Mouse (Mus musculus) urinary bladder, postnatal 36 days (tissue): ENCODE measurements around the gene Mpnd.
A peak's percentile ranks its signal among the peaks of the same experiment; 100 is the strongest.

Experiments
- DNase-seq, 2 experiments: peaks; one replicate each; pipeline ENCODE4 v3.0.0; 2022; ENCODE audit warnings: low spot score in 2 of 2, mixed read lengths in 1 of 2

Gene Mpnd

DNA sequence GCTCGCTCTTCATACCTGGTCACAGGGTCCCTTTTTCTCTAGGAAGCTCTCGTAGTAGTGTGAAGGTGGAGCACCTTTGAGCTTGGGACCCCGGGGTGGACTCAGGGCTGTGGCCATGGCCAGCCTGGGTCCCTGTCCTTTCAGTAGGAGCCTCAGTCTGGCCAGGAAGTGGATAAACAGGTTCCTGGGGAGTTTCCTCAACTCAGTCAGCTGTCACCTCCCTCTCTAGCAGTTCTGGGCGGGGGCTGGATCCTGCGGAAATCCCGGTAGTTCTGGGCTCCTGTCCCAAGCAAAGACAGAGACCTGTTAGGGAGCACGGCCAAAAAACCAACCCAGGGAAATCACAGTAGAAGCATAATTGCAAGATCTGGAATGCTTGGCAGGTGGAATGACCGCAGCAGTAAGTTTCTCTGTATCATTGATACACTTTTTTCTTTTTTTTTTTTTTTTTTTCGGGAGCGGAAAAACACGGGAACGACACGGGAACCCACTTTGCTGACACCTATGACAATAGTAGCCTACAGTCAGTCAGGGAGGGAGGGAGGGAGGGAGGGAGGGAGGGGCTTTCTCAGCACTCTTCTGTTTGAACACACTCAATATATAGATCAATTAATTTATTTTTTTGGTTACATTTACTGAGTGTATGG, at the start of gene Mpnd, which contains the start of gene Stap2:
Gene Mpnd (plus strand): TSS at position 297 of the 647 bp plus-strand sequence.
Gene Stap2 (minus strand): TSS at position 170 of the 647 bp plus-strand sequence.
- peak; percentile 53 to 58 for DNase-seq

DNA sequence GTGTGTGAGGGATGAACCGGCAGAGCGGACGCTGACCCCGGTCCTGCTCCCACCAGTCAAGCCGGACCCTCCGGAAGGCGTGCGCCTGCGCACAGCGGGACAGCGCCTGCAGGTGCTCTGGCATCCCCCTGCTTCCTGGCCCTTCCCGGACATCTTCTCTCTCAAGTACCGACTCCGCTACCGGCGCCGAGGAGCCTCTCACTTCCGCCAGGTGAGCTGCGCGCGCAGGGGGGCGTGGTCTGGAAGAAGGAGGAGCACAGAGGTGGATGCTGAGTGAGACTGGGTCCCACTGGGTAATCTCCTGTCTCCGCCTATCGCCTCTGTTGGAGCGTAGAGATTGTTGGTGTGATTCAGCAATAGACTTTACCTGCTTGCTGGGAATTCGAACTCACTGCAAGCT, 49.4 kb upstream of the Mpnd start:
- DNase-seq, result peak; percentile 71 to 80

DNA sequence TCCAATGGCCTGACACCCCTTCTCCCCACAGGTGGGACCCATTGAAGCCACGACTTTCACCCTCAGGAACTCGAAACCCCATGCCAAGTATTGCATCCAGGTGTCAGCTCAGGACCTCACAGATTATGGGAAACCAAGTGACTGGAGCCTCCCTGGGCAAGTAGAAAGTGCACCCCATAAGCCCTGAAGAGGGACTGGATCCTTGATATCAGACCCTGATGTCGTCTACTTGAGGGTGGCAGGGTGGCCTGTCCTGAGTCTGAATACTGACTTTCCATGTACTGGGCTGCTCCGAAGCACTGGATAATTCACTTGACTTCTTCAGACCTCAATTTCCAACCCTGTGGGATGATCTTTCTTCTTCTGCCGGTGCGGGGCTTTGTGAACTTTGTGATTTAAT, 48.9 kb upstream of the Mpnd start:
- no peak for DNase-seq

DNA sequence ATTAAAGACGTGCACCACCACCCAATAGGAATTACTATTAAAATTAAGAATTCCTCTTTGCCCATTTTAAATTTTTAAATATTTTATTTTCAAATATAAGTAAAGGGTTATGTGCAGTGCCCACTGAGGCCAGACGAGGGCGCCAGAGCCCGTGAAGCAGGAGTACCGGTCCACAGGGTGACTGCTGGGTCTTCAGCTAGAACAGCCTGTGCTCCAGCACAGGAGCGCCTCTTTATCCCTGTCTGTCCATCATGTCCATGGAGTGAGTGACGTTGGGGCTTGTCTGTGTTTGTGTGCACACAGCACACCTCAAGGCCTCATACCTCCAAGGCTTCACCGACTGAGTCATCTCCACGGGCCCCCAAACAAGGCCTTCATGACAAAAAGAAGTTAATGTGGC, 48.3 kb upstream of the Mpnd start:
- DNase-seq, result peak; percentile 55 to 67

DNA sequence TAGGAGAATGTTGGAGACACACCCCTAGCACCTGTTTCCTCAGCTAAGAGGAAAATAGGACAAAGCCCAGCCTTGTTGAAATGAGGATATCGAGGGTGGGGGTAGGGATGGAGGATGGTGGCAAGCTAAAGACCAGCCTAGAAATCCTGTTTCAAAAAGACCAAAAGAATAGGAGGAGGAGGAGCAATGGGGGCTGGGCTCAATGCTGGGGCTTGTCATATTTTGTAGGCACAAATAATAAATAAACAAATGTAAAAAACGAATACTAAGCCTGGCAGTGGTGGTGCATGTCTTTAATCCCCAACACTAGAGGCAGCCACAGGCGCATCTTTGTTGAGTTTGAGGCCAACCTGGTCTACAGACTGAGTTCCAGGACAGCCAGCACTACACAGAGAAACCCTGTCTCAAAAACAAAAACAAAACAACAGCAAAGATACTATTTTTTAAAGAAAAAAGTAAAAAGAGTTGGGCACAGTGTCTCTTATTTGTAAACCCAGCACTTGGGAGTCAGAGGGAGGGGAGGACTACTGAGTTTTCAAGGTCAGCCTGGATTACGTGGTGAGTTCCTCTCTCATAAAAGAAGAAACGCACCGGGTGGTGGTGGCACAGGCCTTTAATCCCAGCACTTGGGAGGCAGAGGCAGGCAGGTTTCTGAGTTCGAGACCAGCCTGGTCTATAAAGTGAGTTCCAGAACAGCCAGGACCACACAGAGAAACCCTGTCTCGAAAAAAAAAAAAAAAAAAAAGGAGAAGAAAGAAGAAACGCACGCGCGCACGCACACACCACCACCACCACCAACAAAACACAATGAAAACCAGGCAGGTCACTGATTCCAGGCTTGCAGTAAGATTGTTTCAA, 47.6 kb upstream of the Mpnd start:
- no peak for DNase-seq

DNA sequence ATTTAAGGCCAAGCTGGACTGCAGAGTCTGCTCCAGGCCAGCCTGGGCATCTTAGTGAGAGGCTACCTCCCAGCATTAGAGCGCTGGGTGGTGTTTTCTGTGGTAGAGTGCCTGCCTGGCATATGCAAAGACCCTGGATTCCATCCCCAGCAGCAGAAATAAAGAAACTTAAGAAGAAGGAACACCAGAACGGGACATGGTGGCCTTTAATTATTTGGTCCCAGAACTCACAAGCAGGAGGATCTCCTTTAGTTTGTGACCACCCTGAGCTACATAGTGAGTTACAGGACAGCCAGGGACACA, 47.0 kb upstream of the Mpnd start:
- no peak for DNase-seq

DNA sequence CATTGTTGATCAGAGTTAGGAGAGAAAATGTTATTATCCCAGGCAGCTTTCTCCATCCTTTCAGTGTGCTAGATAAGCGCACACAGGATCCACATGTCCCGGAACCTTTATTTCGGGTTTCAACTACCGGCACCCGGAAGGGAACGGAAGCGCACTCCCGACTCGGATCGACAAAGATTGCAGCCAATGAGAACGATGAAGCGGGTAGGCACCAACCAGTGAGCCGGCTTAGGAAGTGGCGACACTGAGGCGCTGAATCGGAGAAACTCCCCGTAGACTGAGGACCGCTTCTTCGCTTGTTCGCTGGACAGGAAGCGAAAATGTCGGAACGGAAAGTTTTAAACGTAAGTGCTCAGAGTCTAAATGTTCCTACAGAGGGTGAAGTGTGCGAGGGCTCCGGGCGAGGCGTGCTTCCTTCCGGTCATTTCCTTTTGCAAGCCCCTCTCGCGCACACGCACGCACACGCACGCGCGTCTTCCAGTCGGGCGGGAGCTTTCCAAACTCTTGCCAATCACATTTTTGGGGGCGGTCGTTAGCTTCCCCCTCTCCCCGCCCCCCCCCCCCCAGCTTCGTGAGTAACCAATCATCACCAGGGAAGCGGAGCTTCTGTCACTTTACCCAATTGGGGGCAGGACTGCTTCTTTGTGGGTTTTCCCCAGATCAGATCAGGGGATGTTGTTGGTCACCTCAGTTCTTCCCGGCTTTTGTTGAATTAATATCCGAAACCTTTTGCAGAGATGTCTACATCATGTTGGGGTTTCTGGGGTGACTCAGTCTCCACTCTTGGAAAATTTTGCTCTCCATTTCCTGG, 46.4 kb upstream of the Mpnd start, which contains the start of gene Yju2:
Gene Yju2 (plus strand): TSS at position 182 of the 811 bp plus-strand sequence.
- DNase-seq, result peak; percentile 90 to 91

DNA sequence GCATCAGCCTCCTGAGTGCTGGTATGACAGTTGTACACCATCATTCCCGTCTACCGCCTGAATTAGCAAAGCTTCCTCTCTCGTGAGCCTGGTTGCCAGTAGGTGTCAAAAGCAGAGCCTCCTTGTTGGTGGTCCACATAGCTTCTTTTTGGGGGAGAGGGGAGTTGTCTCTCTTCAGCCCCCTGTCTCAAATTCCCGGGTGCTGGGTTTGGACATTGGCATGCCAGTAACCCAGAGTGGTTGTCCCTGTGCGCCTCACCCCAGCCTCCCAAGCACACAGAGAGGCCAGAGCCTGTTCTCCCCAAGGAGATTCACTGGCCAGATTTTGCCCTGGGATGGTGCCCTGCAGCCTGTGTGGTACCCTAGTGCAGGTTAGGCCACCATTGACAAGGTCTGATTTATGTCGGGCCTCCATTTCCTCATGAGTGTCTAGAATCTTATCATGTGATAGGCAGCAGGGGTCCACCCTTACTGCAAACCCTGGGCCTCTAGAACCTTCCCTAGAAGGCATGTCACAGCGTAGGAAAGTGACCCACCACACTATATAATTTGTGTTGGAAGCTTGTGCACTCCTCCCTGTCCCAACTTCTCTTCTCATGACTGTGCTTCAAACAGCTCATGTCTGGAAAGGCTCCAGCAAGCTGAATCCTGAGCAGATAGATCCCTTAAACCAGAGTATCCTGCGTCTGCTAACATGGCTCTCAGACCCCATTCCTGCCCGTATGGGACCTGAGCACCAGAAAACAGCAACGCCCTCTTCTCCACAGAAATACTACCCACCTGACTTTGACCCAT, 45.4 kb upstream of the Mpnd start:
- no peak for DNase-seq

DNA sequence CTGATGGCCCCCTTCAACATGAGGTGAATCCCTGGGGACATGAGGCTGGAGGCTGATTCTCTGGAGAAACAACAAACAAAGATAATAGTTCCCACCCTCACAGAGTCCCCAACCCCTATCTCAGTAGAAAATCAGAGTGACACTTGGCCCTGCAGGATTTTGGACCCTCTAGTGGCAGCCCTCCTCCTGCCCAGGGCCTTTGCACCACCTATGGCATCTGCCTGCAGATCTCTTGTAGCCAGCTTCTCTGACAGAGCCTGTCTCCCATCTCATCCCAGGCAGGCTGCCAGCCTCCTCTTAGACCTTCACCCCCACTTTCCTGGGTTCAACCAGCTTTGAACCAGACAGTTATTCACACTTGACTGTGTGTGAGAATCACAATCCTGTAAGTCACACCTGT, 44.7 kb upstream of the Mpnd start:
- no peak for DNase-seq

DNA sequence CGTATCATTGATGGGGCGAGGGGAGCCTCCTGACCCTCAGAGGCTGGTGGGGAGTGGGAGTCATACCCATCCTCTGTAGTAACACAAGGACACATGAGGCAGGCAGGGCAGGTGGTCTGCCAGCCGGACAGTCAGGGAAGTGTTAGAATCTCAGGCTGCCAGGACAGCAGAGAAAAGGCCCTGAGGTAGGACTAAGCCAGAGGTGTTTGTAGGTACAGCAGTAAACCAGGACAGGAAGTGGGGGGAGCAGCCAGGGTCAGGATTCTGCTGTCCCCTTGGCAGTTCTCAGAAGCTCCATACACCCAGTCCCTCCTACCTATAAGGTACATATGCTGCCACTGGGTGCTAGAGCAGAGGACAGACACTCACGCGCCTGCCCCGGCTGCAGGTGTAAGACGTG, 43.9 kb upstream of the Mpnd start:
- DNase-seq, result no peak

DNA sequence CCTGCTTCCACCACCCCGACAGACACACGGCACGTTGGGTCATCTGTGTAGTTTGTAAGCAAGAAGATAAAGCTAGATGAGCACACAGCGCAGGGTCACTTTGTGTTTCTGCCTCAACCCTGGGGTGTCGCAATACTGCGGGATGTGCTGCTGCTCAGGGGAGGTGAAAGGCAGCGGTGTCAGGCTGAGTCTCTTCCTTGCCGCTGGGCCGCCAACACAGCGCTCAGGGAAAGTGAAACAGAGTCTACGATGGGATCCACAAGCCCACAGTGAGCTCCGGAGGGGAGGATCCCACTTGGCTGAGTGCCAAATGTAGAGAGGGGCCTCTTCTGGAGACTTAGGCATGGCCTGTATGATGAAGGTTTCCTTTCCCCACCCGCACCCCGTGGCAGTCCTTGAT, 42.3 kb upstream of the Mpnd start:
- no peak for DNase-seq

DNA sequence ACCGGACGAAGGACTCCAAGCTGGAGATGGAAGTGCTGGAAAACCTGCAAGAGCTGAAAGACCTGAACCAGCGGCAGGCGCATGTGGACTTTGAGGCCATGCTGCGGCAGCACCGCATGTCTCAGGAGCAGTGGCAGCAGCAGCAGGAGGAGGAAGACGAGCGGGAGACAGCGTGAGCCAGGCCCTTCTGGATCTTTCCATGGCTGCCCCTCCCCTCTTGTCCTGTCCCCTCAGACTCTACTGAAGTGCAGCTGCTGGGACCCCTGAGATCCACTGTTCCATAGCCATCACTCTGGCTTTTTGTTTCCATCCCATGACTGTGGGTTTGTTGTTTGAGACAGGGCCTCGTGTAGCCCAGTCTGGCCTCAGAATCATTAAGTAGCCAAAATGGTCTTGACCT, 41.0 kb upstream of the Mpnd start:
- no peak for DNase-seq

DNA sequence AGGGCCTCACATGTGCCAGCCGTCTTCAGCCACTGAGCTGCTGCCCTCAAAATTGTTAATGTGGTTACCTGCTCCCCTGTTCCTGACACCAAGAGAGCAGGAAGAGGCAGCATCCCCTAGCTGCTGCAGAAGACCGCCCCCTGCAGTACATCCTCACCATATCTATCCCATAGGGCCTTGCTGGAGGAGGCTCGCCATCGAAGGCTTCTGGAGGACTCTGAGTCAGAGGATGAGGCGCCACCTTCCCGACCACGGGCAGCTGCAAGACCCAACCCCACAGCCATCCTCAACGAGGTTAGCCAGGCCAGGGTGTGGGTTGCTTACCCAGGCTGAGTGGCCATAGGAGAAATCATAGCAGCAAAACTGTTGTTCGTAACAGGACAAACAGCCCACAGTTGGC, 40.5 kb upstream of the Mpnd start:
- no peak for DNase-seq

DNA sequence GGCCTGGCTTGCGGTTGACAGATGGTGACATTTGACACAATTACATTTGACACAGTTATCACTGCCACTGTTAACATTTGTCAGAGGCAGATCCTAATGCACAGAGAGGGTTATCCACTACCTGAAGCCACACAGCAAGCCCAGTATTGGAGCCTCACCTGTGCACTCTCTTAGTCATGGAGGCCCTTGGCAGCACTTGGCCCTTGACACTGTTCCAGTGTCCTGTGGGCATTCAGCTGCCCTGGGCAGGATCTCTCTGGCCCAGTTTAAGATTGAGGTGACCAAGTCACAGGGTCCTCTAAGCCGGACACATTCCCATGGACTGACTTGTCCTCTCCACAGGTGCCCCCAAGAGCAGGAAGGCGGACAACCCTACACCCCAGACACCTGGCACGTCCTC, 38.3 kb upstream of the Mpnd start:
- no peak for DNase-seq

DNA sequence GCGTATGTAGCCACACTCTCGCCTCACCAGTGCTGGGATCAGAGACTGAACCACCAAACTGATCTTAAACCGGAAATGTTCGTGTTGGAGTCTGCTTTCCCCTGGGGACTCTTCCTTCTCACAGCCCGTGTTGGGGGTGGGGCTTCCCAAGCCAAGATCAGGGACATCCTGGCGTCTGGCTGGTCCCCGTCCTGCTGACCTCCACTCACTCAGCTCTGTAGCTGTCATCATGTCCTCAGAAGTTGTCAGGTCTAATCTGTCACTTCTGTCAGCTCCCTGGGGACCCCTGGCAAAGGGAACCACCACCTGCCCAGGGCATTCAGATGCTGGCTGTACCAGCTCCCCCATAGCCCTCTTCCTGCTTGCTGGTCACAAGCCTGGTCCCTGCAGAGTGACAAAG, 37.3 kb upstream of the Mpnd start:
- DNase-seq, result no peak

DNA sequence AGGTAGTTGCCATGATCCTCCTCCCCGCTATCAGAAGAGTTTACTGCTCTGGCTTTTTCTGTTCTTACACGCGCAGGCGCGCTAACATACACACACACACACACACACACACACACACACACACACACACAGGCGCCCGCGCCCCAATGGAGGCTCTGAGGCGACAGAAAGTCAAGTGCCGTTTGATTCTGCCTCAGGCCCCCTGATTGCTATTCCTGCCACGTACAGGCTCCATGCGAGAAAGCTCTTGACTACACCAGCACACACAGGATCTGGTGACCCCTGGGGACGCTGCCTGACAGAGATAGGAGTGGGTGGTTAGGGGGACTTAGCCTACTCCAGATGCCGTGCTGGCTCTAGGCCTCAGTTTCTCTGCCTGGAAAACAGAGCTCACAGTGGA, 36.0 kb upstream of the Mpnd start:
- no peak for DNase-seq

DNA sequence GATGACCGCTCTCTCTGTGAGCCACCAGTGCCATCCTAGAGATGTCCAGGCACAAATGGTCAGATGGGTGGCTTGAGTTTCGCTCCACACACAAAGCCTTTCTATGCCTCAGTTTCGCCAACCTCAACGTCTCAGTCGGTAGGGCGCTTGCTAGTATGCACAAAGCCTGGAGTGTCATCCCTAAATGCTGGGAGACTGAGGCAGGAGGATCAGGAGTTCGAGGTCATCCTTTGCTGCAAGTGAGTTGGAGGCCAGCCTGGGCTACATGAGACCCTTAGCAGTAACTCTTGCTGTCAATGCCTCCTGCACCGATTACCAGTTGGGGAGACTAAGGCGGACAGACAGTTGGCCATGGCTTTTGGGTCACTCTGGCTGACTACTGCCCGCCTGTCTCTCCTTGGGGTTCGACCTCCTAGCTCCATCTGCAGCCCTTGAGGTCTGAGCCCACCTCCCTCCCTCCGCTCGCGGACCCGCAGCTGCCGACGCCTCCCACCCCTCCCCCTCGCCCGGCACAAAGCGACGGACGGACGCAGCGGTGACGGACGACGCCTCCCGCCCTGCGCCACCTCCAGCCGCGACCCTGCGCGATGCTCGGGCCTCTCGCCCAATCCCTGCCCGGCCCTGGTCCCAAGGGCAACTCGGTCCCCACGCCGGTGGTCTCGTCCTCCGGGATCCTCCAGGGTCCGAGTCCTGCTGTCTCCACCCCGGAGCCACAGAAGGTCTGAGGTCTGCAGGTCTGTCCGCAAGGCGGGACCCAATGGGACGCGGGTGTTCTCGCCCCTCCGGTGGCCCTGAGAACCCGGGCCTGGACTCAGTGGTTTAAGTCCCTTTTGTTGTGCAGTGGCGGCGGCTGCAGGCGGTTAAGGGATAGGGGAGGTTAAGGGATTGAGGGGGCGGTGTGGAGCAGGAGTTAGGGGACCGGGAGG, 35.3 kb upstream of the Mpnd start, which contains the start of gene Shd:
Gene Shd (plus strand): TSS at position 502 of the 926 bp plus-strand sequence.
- no peak for DNase-seq

DNA sequence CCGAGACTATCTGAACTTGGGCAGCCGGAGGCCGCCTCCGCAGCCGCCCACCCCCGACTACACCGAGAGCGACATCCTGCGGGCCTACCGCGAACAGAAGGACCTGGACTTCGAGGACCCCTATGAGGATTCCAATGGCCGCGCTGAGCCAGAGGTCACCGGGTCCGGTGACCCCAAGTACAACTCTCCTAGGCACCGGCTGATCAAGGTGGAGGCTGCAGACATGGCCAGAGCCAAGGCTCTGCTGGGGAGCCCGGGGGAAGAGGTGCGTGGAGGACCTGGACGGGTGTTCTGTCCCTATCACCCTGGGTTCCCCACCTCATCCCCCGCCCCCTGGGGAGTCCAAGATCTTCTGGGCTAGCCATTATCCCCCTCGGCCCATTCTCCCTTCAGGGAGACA, 34.1 kb upstream of the Mpnd start:
- no peak for DNase-seq

DNA sequence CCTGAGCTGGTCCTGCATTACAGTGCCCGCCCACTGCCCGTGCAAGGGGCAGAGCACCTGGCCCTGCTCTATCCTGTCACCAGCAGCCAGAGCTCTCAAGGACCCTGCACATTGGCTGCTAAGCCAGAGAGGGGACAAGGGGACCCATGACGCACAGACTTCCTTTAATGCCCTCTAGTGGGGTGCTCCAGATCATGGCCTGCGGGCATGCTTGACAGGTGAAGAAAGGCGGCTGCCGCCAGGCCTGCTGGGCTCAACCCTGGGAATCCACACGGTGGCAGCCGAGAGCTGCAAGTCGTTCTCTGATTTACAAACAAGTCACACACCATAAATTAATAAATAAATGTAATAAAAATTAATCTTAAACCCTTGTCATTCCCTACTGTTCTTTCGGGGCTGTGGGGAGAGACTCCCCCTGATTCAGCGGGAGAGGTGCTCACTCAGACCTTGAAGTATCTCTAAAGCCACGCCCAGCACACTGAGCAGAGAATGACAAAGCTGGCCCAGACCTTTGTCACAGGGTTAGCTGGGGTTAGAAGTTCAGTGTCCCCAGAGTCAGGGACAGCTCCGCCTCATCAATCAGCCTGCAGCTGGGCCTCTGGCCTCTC, 29.2 kb upstream of the Mpnd start:
- DNase-seq, result peak; percentile 68 to 81

DNA sequence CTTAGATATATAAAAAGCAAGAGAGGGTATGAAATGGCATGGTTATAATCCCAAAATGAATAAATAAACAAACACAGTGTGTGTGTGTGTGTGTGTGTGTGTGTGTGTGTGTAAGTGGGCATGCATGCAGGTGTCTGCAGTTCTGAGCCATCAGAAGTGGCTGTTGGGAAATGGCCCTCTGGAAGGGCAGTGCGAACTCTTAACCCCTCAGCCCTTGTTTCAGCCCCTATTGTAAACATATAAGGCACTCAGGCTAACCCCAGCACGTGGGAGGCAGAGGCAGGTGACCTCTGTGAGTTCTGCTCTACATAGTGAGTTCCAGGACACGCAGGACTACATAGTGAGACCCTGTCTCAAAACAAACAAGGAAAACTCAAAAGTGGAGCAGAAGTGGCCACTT, 28.2 kb upstream of the Mpnd start:
- no peak for DNase-seq
